Mouse (Mus musculus): Measurements from ENCODE around the gene Rbm39. TPM values are rescaled to one million over a fixed set of nuclear protein-coding genes. Genes with fewer than 3 reads are reported as not detected.

The Rbm39 gene
- total and polyA plus RNA-seq, 3 experiments = 228 to 1,530 (median 248) TPM

DNA sequence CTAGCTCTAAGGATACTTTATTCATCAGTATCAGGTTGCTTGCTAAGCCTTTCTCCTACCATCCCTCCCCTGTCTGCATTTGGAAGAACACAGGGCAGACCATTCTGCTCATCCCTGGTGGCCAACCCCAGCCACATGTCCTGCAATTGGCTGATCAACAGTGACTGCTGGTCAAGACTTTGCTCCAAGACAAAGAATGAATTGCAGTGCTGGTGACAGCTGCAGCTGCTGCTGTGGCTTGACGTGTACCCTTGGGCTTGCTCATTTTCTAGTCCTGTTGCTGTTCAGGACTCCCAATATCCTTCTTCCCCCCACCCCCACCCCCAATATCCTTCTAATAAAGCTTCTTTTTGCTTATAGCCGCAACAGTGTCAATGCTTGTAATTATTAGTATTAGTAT lies 12.0 kb upstream of the Rbm39 start:
- H3K4me1 ChIP-seq (ENCODE audit: control insufficient read depth in 1 of 2, insufficient read depth in 2 of 2, low read length in 2 of 2) = peaks cover 0 to 8% of the 10 kb centered on the region in 2 experiments; a peak in 3 of 4 replicates
- DNase-seq (ENCODE audit: low read depth, low spot score) = no peak

DNA sequence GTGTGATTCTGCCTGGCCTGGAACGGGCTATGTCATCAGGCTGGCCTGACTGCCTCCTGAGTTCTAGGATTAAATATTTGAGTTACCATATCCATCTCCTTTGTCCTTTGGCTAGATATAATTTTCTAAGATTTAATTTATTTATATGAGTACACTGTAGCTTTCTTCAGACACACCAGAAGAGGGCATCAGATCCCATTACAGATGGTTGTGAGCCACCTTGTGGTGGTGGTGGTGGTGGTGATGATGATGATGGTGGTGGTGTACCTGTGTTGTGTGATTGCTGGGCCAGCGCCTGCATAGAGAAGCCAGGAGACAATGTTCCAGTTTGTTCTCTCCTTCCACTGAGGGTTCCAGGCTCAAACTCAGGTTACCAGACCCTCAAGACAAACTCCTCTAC lies 11.5 kb upstream of the Rbm39 start:
- no peak overlapping the region for H3K4me3 ChIP-seq (ENCODE audit: control insufficient read depth in 1 of 2, insufficient read depth in 1 of 2, low read depth in 2 of 2, low read length in 2 of 2)
- no peaks in the 10 kb centered on the region; the same call in 1 of the 2 replicates for H3K79me2 ChIP-seq (ENCODE audit: control insufficient read depth, insufficient read depth, low read length, poor library complexity)
- peaks cover 0 to 8% of the 10 kb centered on the region in 2 experiments; a peak in 3 of 4 replicates for H3K4me1 ChIP-seq (ENCODE audit: control insufficient read depth in 1 of 2, insufficient read depth in 2 of 2, low read length in 2 of 2)
- H3K9me3 ChIP-seq (replicated peaks; ENCODE audit: insufficient read depth, low read length) = no peaks in the 10 kb centered on the region
- TF ChIP-seq CTCF (IDR thresholded peaks at IDR 0.05 in 2 of 3, conservative IDR thresholded peaks at IDR 0.05 in 1 of 3; ENCODE audit: control insufficient read depth in 1 of 3, insufficient read depth in 1 of 3, low read depth in 2 of 3, low read length in 3 of 3, poor library complexity in 1 of 3, severe bottlenecking in 1 of 3) = peak in 1 of 3 experiments; percentile 39; a peak in 2 of 6 replicates
- TF ChIP-seq ZNF384 (IDR thresholded peaks at IDR 0.05; ENCODE audit: low read depth, low read length) = no peak
- no peak overlapping the region for H3K27ac ChIP-seq (ENCODE audit: control insufficient read depth, low read depth, low read length)
- H3K9ac ChIP-seq (ENCODE audit: control insufficient read depth, low read depth, low read length, poor library complexity, severe bottlenecking) = no peak overlapping the region
- H3K27me3 ChIP-seq (ENCODE audit: control insufficient read depth in 1 of 2, insufficient read depth in 2 of 2, low read length in 2 of 2) = no peaks in the 10 kb centered on the region
- DNase-seq (ENCODE audit: low read depth, low spot score) = no peak
- H3K36me3 ChIP-seq (ENCODE audit: control insufficient read depth in 1 of 2, insufficient read depth in 2 of 2, low read length in 2 of 2) = peaks cover 0 to 8% of the 10 kb centered on the region in 2 experiments; a peak in 2 of 4 replicates

More for the DNA sequence above, 12.0 kb upstream of the Rbm39 start:
- Histone ChIP-seq H3K9ac (ENCODE audit: control insufficient read depth, low read depth, low read length, poor library complexity, severe bottlenecking) (no peak overlapping the region), H3K27me3 (ENCODE audit: control insufficient read depth in 1 of 2, insufficient read depth in 2 of 2, low read length in 2 of 2) (no peaks in the 10 kb centered on the region), H3K9me3 (replicated peaks; ENCODE audit: insufficient read depth, low read length) (no peaks in the 10 kb centered on the region), H3K27ac (ENCODE audit: control insufficient read depth, low read depth, low read length) (no peak overlapping the region), H3K36me3 (ENCODE audit: control insufficient read depth in 1 of 2, insufficient read depth in 2 of 2, low read length in 2 of 2) (peaks cover 0 to 8% of the 10 kb centered on the region in 2 experiments; a peak in 2 of 4 replicates), H3K79me2 (ENCODE audit: control insufficient read depth, insufficient read depth, low read length, poor library complexity) (peaks cover 2% of the 10 kb centered on the region), H3K4me3 (ENCODE audit: control insufficient read depth in 1 of 2, insufficient read depth in 1 of 2, low read depth in 2 of 2, low read length in 2 of 2) (no peak overlapping the region)
- TF ChIP-seq ETS1 (IDR thresholded peaks at IDR 0.05; ENCODE audit: low read depth, low read length) (no peak), POLR2AphosphoS5 (IDR thresholded peaks at IDR 0.05; ENCODE audit: borderline replicate concordance, low read depth, low read length) (no peak), UBTF (IDR thresholded peaks at IDR 0.05; ENCODE audit: borderline replicate concordance, insufficient read depth, low read depth, low read length) (no peak), USF2 (IDR thresholded peaks at IDR 0.05; ENCODE audit: borderline replicate concordance in 1 of 2, insufficient read depth in 1 of 2, low read depth in 1 of 2, low read length in 2 of 2) (no peak), USF1 (IDR thresholded peaks at IDR 0.05; ENCODE audit: low read depth, low read length) (no peak), MXI1 (IDR thresholded peaks at IDR 0.05; ENCODE audit: low read depth, low read length) (no peak), CHD1 (IDR thresholded peaks at IDR 0.05; ENCODE audit: low read depth, low read length) (no peak), MAZ (IDR thresholded peaks at IDR 0.05; ENCODE audit: low read depth, low read length) (no peak), TCF12 (IDR thresholded peaks at IDR 0.05; ENCODE audit: low read depth, low read length) (no peak), RCOR1 (IDR thresholded peaks at IDR 0.05; ENCODE audit: low read depth, low read length) (no peak), GABPA (IDR thresholded peaks at IDR 0.05; ENCODE audit: low read depth, low read length) (no peak)
